Mouse (Mus musculus): ENCODE results near the gene Ankrd17.

- TF ChIP-seq CTCF (IDR thresholded peaks at IDR 0.05; ENCODE audit: borderline replicate concordance, extremely low read depth, insufficient read depth, insufficient read length) (no peak), POLR2A (IDR thresholded peaks at IDR 0.05; ENCODE audit: borderline replicate concordance, extremely low read depth, insufficient read depth, insufficient read length, poor library complexity, severe bottlenecking) (no peak)
Observed at GRCm38 (mm10) chr5:90247503-90247902, 118.9 kb downstream of the Ankrd17 start.

Data from brain, embryonic 14.5 days (tissue).